Mouse (Mus musculus) stomach, postnatal 0 days (tissue): ENCODE data around the gene Capn11.

ENCODE experiments used
- CTCF ChIP-seq: IDR thresholded peaks from 2 replicates; pipeline ENCODE4 v1.5.1; 2016; ENCODE audit warnings: antibody characterized with exemption, low read depth, mild to moderate bottlenecking, moderate library complexity
- EP300 ChIP-seq: optimal IDR thresholded peaks from 2 replicates; pipeline ENCODE3; 2016; ENCODE audit warnings: antibody characterized with exemption

DNA sequence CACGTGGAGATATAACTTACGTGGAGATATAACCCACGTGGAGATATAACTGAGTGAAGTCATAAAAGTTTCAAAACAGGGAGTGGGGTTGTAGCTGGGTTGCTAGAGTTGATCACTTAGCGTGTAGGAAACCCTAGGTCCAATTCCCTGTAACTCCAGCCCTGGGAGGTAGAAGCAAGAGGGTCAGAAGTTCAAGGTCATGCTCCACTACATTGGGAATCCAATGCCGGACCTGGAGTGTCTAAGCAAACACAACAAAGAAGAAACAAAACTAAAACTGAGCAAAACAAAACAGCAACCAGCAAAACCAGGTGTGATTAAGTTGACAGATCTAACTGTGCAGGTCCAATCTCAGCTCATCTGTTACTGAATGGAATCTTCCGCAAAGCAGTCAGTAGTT, 41.5 kb downstream of the Capn11 start:
- TF ChIP-seq CTCF (no peak), EP300 (no peak)
